Mouse (Mus musculus): Measurements from ENCODE around the gene Depdc5. TPM values are rescaled to one million over a fixed set of nuclear protein-coding genes. Genes with fewer than 3 reads are reported as not detected.
A peak's percentile ranks its signal among the peaks of the same experiment; 100 is the strongest.
"Not testable (repeated sequence)": the region's sequence is repeated elsewhere in the genome, so short reads cannot be mapped to it uniquely, and the experiment has no call there.

Gene Depdc5
- polyA plus RNA-seq (2015; fragmentation: Nextera tagmentation; extraction: Ambion mirVana) = 3.0 and 3.6 TPM in 2 replicates

DNA sequence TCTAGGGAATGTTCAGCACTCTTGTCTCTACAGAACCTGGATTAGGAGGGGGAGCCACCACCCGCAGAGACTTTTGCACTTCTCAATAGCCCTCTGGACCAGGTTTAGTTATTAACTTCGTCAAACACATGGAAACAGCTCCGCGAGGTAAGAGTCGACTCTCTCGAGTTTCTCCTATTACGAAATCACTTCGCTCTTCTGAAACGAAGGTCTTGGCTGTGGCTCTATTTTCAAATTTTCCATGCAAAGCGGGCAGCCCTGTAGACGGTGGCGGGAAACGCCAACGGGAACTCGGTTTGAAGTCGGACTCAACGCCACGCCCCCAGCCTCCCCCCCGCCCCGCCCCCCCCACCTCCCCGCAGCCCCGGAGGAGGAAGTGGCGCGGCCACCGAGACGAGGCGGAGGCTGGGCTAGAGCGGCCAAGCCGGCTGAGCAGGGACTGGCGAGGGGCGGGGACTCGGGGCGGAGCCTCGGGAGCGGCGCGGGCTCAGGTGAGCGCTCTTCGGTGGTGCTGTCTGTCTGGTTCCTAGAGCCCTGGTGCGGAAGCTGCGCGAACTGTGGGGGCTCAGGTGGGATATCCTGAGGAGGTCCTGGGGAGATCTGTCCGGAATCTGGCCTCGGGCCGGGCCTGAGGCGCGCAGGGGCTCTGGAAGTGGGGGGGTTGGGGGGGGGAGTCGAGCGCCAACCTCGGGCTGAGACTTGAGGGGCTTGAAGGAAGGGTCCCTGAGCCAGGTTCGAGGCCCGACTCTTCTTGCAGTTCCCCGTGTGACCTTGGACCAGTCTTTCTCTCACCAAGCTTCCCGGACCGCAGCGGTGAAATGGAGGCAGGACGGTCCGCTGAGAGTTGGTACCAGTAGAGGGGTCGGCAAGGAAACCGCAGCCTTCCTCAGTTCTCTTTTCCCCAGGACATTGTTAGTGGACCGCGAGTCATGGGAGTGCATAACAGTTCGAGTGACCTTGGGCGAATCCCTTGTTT, at the start of gene Depdc5:
Depdc5 (plus strand) TSS at position 449 of the 976 bp plus-strand sequence.
- Histone ChIP-seq H3K4me1 (ENCODE audit: insufficient read depth) (peaks cover 12% of the 10 kb centered on the region), H3K27ac (ENCODE audit: low read depth) (peak within 1 kb of the TSS; percentile 79), H3K9me3 (ENCODE audit: low read length) (no peaks in the 10 kb centered on the region), H3K4me3 (ENCODE audit: low read depth, low read length) (peak within 1 kb of the TSS; percentile 80), H3K9ac (replicated peaks) (peak within 1 kb of the TSS; percentile 76), H3K4me2 (ENCODE audit: low read depth, low read length) (peak within 1 kb of the TSS; percentile 93), H3K36me3 (replicated peaks; ENCODE audit: insufficient read depth, low read length) (no peaks in the 10 kb centered on the region; the same call in 1 of the 2 replicates), H3K27me3 (ENCODE audit: insufficient read depth, low read length) (no peaks in the 10 kb centered on the region)
- peak; percentile 99 for DNase-seq
- ATAC-seq = peak; percentile 99
- under 1% methylated on average over 62 of the region's 64 CpGs for WGBS (ENCODE audit: insufficient replicate concordance)
- TF ChIP-seq CTCF (IDR thresholded peaks at IDR 0.05; ENCODE audit: low read depth) (no peak), EP300 (IDR thresholded peaks at IDR 0.05; ENCODE audit: low read depth) (0 out of 2 replicates have a peak, but pooled peaks have one; percentile 44)

DNA sequence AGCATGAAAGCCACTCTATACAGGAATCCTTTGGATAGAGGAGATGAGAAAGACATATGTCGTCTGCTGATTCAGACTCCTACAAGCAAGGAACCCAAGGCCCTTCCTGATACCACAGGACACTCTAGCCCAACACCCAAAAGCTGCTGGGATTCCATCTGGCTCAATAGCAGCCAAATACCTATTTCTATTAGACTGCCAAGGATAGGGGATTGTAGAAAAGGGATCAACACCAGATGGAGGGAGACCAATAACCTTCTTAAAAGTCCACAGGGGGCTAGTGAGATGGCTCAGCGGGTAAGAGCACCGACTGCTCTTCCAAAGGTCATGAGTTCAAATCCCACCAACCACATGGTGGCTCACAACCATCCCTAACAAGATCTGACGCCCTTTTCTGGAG, 48.1 kb upstream of the Depdc5 start:
- no peaks in the 10 kb centered on the region for H3K27me3 ChIP-seq (ENCODE audit: insufficient read depth, low read length)
- DNase-seq = no peak
- H3K4me3 ChIP-seq (ENCODE audit: low read depth, low read length) = no peak overlapping the region
- no peak overlapping the region for H3K27ac ChIP-seq (ENCODE audit: low read depth)
- no peaks in the 10 kb centered on the region for H3K4me1 ChIP-seq (ENCODE audit: insufficient read depth)
- 95% methylated on average over 4 of the region's 4 CpGs for WGBS (ENCODE audit: insufficient replicate concordance)
- peaks cover 46% of the 10 kb centered on the region for H3K36me3 ChIP-seq (replicated peaks; ENCODE audit: insufficient read depth, low read length)
- H3K4me2 ChIP-seq (ENCODE audit: low read depth, low read length) = no peak overlapping the region
- H3K9me3 ChIP-seq (ENCODE audit: low read length) = no peaks in the 10 kb centered on the region
- no peak for ATAC-seq
- no peak overlapping the region for H3K9ac ChIP-seq (replicated peaks)
- TF ChIP-seq EP300 (IDR thresholded peaks at IDR 0.05; ENCODE audit: low read depth) = no peak
- no peak for TF ChIP-seq CTCF (IDR thresholded peaks at IDR 0.05; ENCODE audit: low read depth)

GRCm38 (mm10) chr5:32820471-32820870, 43.0 kb upstream of the Depdc5 start:
- Histone ChIP-seq H3K27me3 (ENCODE audit: insufficient read depth, low read length) (no peaks in the 10 kb centered on the region), H3K4me1 (ENCODE audit: insufficient read depth) (no peaks in the 10 kb centered on the region), H3K27ac (ENCODE audit: low read depth) (no peak overlapping the region), H3K9ac (replicated peaks) (no peak overlapping the region), H3K36me3 (replicated peaks; ENCODE audit: insufficient read depth, low read length) (peaks cover 43% of the 10 kb centered on the region), H3K4me2 (ENCODE audit: low read depth, low read length) (no peak overlapping the region), H3K9me3 (ENCODE audit: low read length) (no peaks in the 10 kb centered on the region), H3K4me3 (ENCODE audit: low read depth, low read length) (no peak overlapping the region)
- DNase-seq (no peak), ATAC-seq (no peak)
- TF ChIP-seq EP300 (IDR thresholded peaks at IDR 0.05; ENCODE audit: low read depth) (no peak), CTCF (IDR thresholded peaks at IDR 0.05; ENCODE audit: low read depth) (no peak)
- WGBS (ENCODE audit: insufficient replicate concordance) = 89% methylated on average over 8 of the region's 8 CpGs

DNA sequence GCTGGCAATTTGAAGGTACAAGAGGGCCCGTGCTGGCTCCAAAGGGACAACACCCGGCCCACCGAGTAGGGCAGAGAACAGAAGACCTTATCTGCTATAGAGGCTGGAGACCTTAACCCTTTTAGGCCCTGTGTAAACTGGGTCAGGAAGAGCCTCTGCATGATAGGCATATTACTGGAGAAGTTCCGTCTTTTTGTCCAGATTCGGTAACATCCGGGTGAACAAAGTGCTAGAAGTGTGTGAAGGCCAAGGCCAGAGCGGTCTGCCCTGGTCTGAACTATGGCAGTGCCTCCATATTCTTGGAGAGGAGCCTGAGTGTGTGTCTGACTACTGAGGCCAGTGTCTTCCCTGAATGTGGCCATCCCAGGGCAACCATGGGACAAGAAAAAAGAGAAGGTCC, 36.5 kb upstream of the Depdc5 start, which contains the start of gene Gm20671:
Gm20671 (minus strand) TSS at position 101 of the 400 bp plus-strand sequence.
- H3K4me3 ChIP-seq (ENCODE audit: low read depth, low read length) = no peak within 1 kb of the TSS
- no peak for TF ChIP-seq EP300 (IDR thresholded peaks at IDR 0.05; ENCODE audit: low read depth)
- TF ChIP-seq CTCF (IDR thresholded peaks at IDR 0.05; ENCODE audit: low read depth) = no peak
- ATAC-seq (no peak), DNase-seq (no peak)
- no peaks in the 10 kb centered on the region for H3K9me3 ChIP-seq (ENCODE audit: low read length)
- H3K27me3 ChIP-seq (ENCODE audit: insufficient read depth, low read length) = no peaks in the 10 kb centered on the region
- no peaks in the 10 kb centered on the region for H3K4me1 ChIP-seq (ENCODE audit: insufficient read depth)
- H3K27ac ChIP-seq (ENCODE audit: low read depth) = no peak within 1 kb of the TSS
- 79% methylated on average over 7 of the region's 7 CpGs for WGBS (ENCODE audit: insufficient replicate concordance)
- H3K36me3 ChIP-seq (replicated peaks; ENCODE audit: insufficient read depth, low read length) = peaks cover 33% of the 10 kb centered on the region
- H3K9ac ChIP-seq (replicated peaks) = no peak within 1 kb of the TSS
- H3K4me2 ChIP-seq (ENCODE audit: low read depth, low read length) = no peak within 1 kb of the TSS

GRCm38 (mm10) chr5:32828766-32829165, 34.7 kb upstream of the Depdc5 start:
- not testable (repeated sequence) for H3K4me2 ChIP-seq (ENCODE audit: low read depth, low read length); H3K27ac ChIP-seq (ENCODE audit: low read depth); H3K9ac ChIP-seq (replicated peaks); H3K4me1 ChIP-seq (ENCODE audit: insufficient read depth); H3K4me3 ChIP-seq (ENCODE audit: low read depth, low read length); H3K9me3 ChIP-seq (ENCODE audit: low read length); DNase-seq; H3K27me3 ChIP-seq (ENCODE audit: insufficient read depth, low read length); ATAC-seq
- peaks cover 42% of the 10 kb centered on the region for H3K36me3 ChIP-seq (replicated peaks; ENCODE audit: insufficient read depth, low read length)
- 77% methylated on average over 1 of the region's 1 CpGs for WGBS (ENCODE audit: insufficient replicate concordance)

- Histone ChIP-seq H3K4me1 (ENCODE audit: insufficient read depth) (no peaks in the 10 kb centered on the region), H3K4me3 (ENCODE audit: low read depth, low read length) (no peak overlapping the region), H3K27ac (ENCODE audit: low read depth) (no peak overlapping the region), H3K36me3 (replicated peaks; ENCODE audit: insufficient read depth, low read length) (peaks cover 55% of the 10 kb centered on the region), H3K9me3 (ENCODE audit: low read length) (no peaks in the 10 kb centered on the region), H3K9ac (replicated peaks) (no peak overlapping the region), H3K27me3 (ENCODE audit: insufficient read depth, low read length) (no peaks in the 10 kb centered on the region), H3K4me2 (ENCODE audit: low read depth, low read length) (no peak overlapping the region)
- no peak for DNase-seq
- no peak for TF ChIP-seq CTCF (IDR thresholded peaks at IDR 0.05; ENCODE audit: low read depth)
- no peak for TF ChIP-seq EP300 (IDR thresholded peaks at IDR 0.05; ENCODE audit: low read depth)
- 89% methylated on average over 2 of the region's 2 CpGs for WGBS (ENCODE audit: insufficient replicate concordance)
- ATAC-seq = no peak
These were observed 33.4 kb upstream of the Depdc5 start for GRCm38 (mm10) chr5:32830054-32830453.
